Mouse (Mus musculus) frontal cortex, postnatal 14 days (tissue): ENCODE results near the gene Eif3d.
"Not testable (repeated sequence)": the region's sequence is repeated elsewhere in the genome, so short reads cannot be mapped to it uniquely, and the experiment has no call there.

Source experiments
- DNase-seq, 2 experiments: peaks; one replicate each; pipeline ENCODE4 v3.0.0; 2022; ENCODE audit warnings: low spot score in 2 of 2

The Eif3d gene

GRCm38 (mm10) chr15:77970470-77971292 is at the start of gene Eif3d:
Gene Eif3d, minus strand, starts transcription at chr15:77970813.
- peak; percentile 96 to 98 for DNase-seq

DNA sequence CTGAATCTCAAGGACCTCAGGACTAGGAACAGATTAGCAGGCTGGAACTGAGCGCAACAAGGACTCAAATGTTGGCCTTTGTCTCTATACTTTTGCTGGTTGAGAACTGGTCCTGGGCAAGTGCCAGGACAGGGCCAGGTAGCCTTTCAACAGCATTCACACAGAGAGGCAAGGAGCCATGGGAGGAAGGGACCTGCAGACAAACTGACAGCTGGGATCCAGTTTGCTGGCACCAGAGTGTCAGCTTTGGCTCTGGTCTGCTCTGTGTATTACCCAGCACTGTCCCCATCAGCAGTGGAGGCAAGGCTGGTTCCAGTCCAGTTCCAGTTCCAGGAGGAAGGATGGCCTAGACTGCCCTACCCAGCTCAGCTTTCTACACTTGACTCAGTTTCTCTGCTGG is 43.4 kb upstream of the Eif3d start:
- DNase-seq, result no peak

GRCm38 (mm10) chr15:78008206-78008605 is 37.6 kb upstream of the Eif3d start:
- DNase-seq, result not testable (repeated sequence)

- no peak for DNase-seq
Observed at GRCm38 (mm10) chr15:78003929-78004328, 33.3 kb upstream of the Eif3d start.

DNA sequence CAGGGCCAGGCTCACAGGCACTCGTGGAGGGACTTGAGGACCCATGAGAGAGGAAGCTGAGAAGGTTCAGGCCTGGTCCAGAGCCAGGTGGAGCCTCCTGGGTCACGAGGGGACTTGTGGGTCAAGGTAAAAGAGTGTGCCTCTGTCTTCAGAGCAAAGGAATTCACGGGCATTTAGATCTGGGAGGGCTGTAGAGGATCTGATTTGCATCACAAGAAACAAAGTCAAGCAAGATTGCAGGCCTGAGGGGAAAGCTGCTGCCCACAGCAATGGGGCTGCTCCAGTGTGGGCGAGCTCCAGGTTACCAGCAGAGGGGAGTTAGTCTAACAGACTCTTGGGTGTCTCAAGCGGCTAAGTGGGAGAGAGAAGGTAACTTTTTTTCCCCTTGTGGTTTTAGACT is 30.8 kb upstream of the Eif3d start:
- no peak for DNase-seq

GRCm38 (mm10) chr15:77988541-77988940 is 17.9 kb upstream of the Eif3d start:
- no peak for DNase-seq

GRCm38 (mm10) chr15:77983391-77983790 is 12.8 kb upstream of the Eif3d start:
- DNase-seq, result no peak

GRCm38 (mm10) chr15:77982195-77982939 is 11.8 kb upstream of the Eif3d start:
- peak; percentile 55 to 82 for DNase-seq

DNA sequence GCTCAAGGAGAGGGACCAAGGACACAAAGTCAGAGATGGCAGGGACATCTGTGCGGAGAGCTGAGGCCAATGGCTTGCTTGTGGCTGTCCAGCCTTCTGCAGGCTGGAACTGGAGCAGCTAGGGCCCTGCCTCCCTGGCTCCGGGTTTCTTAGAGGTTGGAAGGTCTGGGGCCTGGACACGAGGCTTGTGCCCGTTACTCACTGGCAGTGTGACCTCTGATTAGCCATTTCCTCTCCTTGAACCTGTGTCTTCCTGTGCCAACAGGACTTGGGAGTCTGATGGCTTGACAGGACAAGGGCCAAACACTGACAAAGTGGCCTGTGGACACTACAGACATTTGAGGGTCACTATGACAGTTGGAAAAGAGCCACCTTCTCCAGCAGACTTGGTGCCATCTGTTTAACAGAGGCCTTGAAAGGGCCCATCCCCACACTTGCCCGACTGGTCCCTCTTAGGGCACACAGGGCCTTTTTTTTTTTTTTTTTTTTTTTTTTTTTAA is 10.6 kb upstream of the Eif3d start:
- no peak for DNase-seq

- peak in 1 of 2 experiments; percentile 44 for DNase-seq
Observed at GRCm38 (mm10) chr15:77979427-77979865, 8.8 kb upstream of the Eif3d start.

DNA sequence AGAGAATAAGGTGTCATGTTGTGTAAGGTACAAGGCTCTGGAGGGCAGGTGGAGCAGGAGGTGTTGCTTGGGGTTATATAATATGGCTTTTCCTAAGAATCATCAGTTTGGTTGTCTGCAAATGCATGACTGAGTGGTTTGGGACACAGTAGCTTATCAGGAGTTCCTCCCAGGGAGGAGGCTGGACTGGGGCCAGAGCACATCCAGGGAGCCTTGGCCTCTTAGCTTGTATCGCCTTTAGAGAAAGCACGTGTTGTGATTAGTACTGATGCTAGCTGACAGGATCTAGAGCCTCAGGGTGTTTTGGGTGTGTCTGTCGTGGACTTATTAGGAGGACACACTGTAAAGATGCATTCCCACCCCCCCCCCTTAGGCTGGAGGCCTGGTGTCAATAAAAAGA is 7.0 kb upstream of the Eif3d start:
- no peak for DNase-seq

DNA sequence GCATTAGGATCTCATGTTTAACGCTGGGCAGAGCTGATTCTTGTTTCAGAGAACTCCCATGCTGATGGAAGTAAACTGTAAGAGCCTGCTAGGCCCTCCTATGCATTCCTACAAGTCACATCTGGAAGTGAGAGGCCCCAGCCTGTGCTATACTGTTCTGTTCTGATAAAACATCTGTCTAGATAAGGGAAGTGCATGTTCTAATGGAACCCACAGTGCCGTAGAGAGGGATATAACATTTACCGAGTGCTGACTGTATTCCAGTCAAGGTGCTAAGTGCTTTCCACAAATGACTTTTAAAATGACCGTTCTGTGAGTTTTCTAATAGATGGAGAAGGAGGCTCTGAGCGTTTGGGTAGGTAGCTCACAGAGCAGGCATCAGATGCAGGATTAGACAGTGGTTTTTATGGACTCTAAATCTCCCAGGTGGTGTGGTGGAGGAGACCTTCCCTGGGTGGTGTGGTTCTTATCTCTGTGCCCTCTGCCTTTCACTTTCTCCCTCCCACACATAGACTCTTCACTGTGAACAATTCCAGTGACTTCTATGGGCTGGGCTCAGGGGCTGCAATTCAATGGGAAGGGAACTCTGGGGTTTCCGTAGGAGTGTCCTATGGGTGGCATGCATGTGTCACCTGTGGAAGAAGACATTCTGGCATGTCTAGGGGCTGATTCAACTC is 3.7 kb upstream of the Eif3d start:
- no peak for DNase-seq

DNA sequence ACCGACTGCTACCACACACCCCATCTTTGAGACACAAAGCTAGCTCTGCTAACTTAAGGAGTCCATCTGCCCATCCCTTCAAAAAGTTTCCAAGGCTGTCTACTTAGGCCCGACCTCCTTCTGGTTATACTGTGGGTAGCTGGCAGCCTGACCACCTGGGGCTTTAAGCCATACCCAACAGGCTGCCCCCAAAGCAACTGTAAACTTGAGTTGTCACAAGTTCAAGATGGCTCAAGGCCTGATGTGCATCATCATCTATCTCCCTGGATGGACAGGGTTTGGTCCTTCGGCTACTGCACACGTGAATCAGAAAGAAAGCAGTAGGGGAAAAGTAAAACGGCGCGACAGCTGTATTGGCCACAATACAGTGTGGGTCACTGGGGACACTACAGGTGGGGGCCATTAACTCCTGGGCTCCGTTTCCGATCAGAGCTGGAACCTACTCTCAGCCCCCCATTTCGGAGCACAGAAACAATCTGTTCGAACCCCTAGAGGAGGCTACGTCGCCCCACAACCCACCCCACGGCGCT is 608 bp downstream of the Eif3d start:
- DNase-seq, result no peak

DNA sequence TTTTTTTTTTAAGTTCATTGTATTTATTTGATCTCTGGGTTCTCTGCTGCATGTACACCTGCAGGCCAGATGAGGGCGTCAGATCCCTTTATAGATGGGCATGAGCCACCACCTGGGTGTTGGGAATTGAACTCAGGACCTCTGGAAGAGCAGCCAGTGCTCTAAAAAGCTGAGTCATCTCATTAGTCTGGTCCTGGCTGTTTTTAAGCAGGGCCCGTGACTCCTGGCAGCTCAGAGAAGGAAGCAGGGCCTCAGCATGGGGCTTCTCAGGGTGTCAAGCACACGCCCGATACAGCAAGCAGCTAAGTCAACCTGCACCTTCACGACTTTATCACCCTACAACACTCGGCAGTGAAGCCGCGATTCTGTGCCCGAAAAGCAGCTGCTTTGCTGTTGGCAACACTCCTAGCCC is 5.5 kb downstream of the Eif3d start:
- DNase-seq, result no peak

- no peak for DNase-seq
Observed at GRCm38 (mm10) chr15:77962447-77962846, 8.2 kb downstream of the Eif3d start.

DNA sequence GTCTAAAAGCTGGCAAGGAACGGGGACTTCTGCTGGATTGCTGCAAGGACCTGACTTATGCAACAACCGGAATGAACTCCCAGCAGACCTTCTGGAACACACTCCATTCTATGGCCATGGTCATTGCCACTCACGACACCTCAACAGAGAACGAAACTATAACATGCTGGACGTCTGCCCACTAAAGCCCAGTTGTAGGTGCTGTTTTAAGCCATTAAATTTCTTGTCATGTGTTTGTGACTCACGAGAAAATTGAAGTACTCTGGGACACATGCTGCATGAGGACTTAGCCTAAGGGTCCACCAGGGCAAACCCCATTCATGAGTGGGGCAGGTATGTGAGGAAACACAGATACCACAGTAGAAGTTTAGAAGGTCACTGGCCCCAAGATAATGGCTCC is 9.9 kb downstream of the Eif3d start:
- DNase-seq, result no peak

- DNase-seq, result no peak
Observed at GRCm38 (mm10) chr15:77958071-77958470, 12.5 kb downstream of the Eif3d start.

DNA sequence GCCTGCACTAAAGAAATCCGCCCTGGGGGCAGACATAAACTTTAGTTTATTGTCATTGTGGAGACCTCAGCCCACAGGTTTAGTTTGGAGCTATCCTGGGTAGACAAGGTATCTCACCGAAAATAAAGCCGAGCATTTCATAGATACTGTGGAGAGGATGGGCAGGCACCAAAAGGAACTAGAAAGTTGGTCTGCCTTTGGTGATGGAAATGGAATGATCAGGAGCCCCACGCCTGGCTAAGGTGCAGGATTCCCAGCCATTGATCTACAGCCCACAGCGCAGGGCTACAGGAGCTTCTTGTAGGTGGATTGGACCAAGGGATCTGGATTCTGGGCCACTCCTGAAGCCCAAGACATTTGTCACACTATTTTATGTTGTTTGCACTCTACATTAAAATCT is 13.0 kb downstream of the Eif3d start:
- DNase-seq, result no peak

GRCm38 (mm10) chr15:77956404-77956901 is 14.2 kb downstream of the Eif3d start, which contains the start of gene Foxred2:
Gene Foxred2, minus strand, starts transcription at chr15:77956722.
- peak; percentile 79 to 80 for DNase-seq

DNA sequence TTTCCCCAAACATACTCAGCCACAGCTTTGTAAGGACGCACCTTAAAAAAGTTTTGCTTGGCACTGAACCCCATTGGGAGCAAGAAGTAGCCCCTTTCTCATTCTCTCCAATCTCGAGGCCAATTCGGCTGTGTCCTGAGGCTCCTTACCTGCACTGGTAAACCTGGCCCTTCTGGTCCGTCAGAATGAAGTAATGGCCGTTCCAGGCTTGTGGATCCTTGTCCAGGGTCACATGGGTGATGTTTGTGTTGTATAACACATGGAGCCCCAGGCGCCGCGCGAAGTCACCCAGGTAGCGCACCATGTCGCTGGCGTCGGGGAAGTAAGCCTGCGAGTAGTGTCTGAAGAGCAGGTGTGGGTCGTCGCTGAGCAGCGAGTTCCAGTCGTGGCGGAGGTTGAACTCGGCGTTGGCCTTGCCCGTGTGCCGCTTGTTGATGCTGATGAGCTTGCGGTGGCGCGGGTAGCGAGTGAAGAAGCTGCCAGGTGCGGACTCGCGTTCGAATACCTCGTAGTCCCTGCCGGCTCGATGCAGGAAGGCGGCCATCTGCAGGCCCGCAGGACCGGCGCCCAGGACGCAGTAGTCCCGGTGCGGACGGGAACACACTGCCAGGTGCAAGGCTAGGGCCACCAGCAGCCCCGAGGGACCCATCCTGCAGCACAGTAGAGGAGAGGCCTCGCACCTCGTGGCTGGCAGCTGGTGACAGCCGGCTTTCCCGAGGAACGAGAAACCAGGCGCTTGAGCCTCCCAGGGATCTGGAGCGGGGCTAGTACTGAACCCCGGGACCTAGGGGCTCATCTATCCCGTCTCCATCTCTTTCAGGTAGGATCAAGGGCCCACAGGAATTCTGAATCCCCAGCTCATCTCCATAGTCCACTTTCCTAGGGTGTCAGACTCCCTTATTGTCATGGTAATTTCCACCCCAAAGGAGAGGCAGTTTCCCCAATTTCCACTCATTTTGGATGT is 14.9 kb downstream of the Eif3d start:
- DNase-seq, result no peak
